Mouse (Mus musculus) cerebellum, adult 8-10 months (tissue): ENCODE data around the gene Txndc8.
A peak's percentile ranks its signal among the peaks of the same experiment; 100 is the strongest.

Experiments
- DNase-seq: peaks from one replicate; pipeline ENCODE4 v3.0.0; 2022

Txndc8 gene

DNA sequence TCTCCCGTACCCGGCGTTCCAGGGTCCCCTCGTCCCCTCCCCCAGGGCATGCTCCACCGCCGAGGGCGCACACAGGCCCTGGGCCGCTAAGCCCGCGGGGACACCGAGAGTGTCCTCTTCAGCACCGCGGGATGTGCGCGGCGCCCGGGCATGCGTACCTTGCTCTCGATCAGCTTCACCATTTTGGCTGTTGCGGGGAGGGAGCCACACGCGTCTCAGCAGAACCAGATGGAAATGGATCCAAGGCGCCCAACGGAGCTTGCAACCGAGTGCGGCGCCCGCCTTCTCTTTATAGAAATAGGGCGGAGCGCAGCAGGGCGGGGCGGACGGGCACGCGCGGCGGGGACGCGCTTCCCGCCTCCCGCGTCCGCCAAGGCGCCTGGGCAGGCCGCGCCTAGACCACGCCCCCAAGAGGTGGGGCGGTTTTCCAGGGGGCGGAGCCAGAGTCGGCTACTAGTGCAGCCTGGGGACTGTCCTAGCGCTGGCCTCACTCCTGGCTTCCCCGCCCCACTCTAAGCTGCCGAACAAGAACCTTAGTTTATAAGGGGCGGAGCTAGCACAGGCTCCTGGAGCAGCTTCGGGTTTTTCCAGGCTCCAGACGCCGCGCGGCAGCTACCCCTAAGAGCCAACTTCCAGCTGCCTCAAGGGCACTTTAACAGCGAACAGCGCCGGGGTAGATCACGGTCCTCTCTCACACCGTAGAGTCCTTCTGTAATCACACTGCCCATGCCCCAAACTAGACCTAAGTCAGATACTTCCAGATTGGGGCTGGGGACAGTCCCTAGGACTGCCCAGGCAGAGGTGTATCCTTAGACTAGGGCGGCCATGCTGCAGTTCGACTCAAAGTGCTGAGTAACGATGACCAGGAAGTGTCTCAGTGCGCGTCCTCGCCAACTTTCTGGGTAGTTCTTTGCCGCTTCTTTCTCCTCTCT lies 52.6 kb downstream of the Txndc8 start, which contains the start of gene Txn1:
Txn1 (minus strand) TSS at position 383 of the 932 bp plus-strand sequence.
- DNase-seq = peak; percentile 96

DNA sequence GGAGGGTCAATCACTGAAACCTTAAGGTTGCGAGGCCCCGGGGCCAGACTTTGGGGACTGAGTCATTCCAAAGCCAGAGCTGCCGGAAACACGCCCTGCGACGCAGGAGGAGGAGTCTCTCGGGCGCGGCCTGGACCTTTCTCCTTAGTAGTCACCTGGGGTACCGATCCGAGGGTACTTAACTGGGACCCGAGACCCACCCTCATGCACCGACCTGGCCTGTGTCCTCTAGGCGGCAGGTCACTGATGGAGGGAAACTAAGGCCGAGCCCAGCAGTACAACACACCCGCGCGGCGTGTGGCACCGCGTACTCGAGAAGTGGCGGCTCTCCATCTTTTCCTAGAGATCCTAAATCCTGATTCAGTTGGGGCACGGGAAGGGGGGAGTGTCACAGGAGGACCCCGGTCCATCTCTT lies 53.4 kb downstream of the Txndc8 start:
- DNase-seq = peak; percentile 53

DNA sequence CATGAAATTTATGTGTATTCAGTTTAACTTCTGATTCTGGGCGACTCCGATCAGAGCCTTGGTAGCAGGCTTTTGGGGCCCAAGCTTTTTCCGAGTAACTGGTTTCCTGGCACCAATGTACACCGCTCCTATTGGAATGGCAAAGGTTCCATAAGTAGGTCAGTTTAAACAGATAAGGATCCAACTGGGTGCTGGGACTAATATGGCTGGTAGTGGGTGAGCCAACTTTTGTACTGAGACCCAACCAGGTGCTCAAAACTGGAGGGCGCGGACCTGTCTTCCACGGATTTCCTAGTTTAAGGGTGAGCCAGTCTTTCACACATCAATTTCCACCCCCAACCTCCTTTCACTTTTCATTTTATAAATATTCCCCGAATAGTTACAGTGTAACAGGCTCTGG lies 53.9 kb downstream of the Txndc8 start:
- peak; percentile 15 for DNase-seq

DNA sequence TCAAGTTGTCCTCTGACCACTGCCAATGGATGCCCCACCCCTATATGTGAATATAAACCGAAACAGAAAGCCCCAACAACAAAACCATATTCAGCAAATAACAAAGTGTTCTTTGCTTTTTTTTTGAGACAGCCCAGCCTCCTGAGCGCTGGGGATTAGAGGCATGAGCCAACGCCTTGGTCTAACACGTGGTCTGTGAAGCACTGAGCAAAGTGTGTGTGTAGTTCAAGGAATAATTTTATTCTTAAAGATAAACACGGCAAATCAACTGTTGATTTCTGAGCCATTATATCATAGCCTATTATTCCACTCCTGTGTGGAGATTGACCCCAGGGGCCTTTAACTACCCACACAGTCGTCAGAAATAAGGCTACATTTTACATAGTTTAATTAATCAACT lies 54.3 kb downstream of the Txndc8 start:
- no peak for DNase-seq

DNA sequence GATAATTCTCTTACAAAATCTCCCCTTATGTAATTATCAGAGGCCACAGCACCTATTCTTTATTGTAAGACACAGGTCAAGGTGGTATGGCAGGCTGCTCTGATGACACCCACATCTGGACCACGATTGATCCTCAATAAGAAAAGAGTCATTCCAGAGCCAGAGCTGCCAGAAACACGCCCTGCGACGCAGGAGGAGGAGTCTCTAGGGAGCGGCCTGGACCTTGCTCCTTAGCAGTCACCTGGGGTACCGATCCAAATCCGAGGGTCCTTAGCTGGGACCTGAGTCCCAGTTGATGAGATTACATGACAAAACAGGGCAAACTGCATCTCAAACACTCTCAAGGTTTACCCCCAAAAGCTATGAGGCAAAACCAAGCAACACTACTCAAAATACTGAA lies 55.1 kb downstream of the Txndc8 start:
- DNase-seq = peak; percentile 5

DNA sequence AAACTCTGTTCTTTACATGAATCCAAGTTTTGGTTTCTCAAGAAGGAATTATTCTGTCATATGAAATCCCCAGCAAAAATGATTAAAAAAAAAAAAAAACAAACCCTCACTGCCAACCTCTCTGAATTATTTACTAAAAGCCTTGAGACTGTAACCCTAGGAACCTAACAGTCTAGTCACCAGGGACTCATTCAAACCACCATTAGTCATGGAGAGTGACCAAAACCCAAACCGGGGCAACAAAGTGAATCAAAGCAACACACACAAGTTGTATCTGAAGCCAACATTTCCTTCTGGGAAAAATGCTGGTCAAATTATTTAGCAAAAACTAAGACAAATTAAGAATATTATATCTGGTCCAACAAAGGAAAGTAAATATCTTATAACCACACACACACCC lies 56.0 kb downstream of the Txndc8 start:
- DNase-seq = no peak

DNA sequence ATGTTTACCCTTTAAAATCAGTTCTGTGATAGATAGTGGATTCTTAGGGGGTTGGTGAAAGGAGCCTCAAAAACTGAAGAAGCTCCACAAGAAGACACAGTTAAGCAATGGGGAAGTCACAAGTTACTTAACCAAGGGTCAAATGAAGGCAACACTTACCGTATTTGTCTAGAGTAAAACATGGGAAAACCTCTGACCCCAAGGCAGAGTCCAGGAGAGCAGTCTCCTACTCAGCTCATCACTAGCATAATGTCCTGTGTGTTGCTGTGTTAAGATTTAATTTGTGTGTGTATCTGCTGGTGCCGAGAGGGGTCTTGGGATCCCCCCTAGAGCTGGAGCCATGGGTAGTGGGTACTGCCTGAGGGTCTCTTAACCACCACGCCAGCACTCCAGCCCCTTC lies 56.5 kb downstream of the Txndc8 start:
- DNase-seq = no peak

DNA sequence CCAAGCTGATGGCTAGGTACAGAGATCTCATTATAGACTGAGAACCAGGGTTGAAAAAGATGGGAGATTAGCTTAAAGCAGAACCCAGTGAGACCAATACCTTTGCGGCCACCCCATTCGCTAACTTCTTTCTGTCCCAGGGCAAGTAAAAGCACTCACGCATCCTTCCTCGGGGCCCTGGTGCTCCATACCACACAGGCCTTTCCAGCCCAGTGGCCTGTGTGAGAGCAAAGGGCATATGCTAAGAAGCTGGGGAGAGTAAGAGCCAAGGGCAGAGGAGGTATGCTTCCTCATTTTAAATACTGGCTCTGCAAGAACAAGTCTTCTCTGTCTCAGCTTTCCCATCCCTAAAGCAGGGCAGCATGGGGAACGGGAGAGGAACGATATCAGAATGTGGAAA lies 59.1 kb downstream of the Txndc8 start:
- DNase-seq = no peak

DNA sequence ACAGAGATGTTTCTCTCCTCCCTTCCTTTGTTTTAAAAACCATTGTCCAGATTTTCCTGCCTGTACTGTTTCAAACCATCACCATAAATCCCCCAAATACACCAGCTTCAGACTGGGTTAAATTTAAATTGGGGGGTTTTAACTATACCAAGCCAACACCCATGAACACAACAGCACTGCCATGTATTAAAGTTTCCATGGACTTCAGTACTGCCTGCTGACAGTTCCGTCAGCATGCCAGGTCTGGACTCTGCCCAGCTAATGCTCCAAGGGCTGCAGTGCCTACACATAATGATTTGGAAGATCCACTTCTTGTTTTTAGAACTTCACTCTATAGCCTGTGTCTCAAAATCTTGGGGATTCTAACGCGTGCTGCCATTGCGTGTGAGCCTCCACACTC lies 61.4 kb downstream of the Txndc8 start:
- no peak for DNase-seq

DNA sequence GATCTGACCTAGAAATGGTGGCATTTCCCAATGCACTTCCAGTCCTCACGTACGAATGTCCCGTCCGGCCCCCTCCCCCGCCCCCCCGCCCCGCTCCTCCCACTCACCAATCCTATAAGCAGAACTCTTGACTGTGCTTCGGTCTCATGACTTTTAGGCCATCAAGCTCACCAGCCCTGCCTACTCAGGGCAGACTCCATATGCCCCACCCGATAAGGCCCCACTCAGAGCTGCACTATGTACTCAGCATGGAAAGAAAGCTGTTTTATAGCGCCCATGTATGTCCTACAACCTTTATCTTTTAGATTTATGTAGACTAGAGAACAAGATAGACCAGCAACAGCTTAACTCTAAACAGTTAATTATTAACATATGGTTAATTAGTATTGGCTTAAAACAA lies 61.9 kb downstream of the Txndc8 start:
- DNase-seq = no peak

DNA sequence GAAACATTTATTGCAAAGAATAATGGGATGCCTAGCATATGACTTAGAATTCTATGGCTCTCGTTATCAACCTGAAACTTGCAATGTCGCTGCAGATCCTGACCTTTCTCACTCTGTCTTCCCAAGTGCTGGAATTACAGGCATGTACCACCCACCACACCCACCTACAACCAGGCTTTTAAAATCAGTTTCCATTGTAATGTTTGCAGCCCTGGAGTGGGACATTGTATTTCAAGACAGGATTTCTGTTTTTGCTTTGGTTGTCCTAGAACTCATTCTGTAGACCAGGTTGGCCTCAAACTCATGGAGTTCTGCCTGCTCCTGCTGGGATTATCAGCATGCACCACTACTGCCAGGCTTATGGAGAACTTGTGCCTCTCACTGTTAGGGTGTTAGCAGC lies 66.0 kb downstream of the Txndc8 start:
- no peak for DNase-seq

DNA sequence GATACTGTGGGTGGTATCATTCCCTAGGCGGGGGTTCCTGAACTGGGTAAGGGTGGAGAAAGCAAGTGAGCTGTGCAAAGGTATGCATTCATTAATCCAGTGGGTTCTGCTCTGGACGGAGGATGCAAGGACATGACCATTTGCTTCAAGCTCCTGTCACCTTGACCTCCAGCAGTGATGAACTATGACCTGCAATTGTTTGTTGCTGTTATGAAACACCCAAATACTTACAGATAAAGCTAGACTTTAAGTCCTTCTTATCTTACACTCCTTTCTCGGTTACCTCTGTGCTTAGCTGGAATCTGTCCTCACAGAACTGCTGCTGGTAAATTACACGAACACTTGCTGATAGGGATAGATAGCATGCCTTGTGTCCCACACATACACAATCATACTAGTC lies 68.3 kb downstream of the Txndc8 start:
- no peak for DNase-seq

DNA sequence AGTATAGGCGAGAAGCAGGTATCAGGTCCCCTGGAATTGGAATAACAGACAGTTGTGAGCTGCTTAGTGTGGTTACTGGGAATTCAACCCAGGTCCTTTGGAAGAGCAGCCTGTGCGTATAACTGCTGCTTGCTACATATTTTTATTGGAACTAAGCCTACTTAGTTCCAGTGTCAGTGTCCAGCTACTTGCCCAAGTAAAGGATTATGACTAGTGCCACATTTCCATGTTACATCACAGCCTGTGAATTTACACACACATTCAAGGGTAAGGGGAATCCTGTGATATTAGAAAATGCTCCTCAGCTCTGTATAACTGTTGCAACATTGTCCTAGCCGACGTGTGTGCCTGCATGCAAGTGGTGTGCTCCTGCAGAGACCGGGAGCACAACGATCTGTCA lies 71.6 kb downstream of the Txndc8 start:
- no peak for DNase-seq

DNA sequence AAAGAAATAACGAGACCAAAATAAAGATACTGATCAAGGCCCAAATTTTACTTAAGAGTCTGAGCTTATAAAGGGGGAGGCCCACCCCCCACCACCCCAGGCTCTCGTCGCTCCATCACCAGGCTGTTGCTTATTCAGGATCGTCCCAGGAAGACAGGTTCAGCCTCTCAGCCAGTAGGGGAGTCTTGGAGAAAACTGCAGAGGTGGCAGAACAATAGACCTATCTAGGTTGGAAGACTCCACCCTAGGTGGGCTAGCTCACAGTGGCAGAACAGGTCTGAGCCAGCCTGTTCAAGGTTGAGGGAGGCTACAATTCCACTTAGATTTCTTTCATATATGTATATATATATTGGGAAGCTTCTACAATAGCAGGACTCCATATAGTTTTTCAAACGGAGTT lies 74.7 kb downstream of the Txndc8 start:
- DNase-seq = no peak
